Mouse (Mus musculus): ENCODE measurements around the gene Ccdc80. TPM values are rescaled to one million over a fixed set of nuclear protein-coding genes. Genes with fewer than 3 reads are reported as not detected.

Gene Ccdc80
- polyA plus RNA-seq, 1 experiment from 2014 or later, result 26.1 TPM

DNA sequence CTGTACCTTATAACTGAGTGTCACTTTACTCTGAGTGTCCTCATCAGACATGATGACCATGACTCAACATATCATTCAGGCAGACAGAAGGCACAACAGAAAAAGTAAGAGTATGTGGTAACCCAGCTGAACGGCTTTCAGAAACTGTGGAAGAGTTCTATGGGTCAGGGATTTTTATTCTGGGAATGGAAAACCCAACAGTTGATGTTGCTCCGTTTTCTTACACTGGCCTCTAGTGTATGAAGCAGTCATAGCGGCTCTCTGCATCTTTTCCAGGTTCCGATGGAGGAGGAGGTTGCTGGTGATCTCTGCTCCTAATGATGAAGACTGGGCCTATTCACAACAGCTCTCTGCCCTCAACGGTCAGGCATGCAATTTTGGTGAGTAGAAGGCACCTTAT lies 29.4 kb downstream of the Ccdc80 start:
- no peaks in the 10 kb centered on the region for H3K4me1 ChIP-seq
- no peak for ATAC-seq (ENCODE audit: low FRiP score, low read depth)

GRCm38 (mm10) chr16:45124230-45125203 lies 31.3 kb downstream of the Ccdc80 start:
- no peaks in the 10 kb centered on the region for H3K27me3 ChIP-seq
- H3K27ac ChIP-seq (replicated peaks), result no peak overlapping the region
- no peak overlapping the region for H3K4me2 ChIP-seq (replicated peaks)
- H3K36me3 ChIP-seq, result no peaks in the 10 kb centered on the region
- H3K9ac ChIP-seq (replicated peaks), result no peak overlapping the region
- no peak overlapping the region for H3K4me3 ChIP-seq
- no peaks in the 10 kb centered on the region for H3K9me3 ChIP-seq
- ATAC-seq (ENCODE audit: low FRiP score, low read depth), result no peak
- WGBS, result 75% methylated on average over 9 of the region's 9 CpGs
- H3K4me1 ChIP-seq, result no peaks in the 10 kb centered on the region

More for the DNA sequence above, 29.4 kb downstream of the Ccdc80 start:
- no peak overlapping the region for H3K4me3 ChIP-seq
- no peak overlapping the region for H3K4me2 ChIP-seq (replicated peaks)
- no peaks in the 10 kb centered on the region for H3K36me3 ChIP-seq
- H3K27me3 ChIP-seq, result no peaks in the 10 kb centered on the region
- WGBS, result 71% methylated on average over 5 of the region's 5 CpGs
- H3K27ac ChIP-seq (replicated peaks), result no peak overlapping the region
- no peak overlapping the region for H3K9ac ChIP-seq (replicated peaks)
- no peaks in the 10 kb centered on the region for H3K9me3 ChIP-seq

DNA sequence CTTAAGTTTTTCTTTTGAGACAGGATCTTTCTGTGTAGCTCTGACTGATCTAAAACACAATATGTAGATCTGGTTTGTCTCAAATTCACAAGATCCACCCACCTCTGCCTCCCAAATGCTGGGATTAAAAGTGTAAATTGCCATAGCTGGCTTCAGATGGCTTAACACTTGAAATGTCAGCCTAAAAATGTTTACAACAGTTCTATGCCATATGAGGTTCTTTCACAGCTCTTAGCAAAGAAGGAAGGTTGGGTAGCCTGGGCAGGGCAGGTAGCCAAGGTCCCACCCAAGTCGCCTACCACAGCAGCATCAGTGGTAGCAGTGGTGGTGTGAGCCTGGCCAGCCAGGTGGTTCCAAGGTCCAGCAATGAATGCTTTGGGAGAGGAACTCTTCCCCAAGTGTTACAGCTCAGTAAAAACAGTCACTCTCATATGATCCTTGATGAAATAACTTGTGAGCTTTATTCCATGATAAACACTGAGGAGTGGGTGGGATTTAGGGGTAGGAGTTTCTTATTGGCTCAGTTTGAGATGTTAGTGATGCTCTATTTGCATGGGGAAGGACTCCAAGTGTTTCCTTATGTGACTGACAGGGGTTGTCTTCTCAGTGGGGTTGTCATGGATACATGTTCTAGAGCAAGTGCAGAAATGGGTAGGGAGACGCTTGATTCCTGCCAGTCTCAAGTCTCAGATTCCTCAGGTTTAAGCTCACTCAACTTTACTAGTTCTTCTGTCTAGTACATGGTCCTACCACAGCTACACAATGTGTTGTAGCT lies 34.9 kb downstream of the Ccdc80 start:
- no peak for ATAC-seq (ENCODE audit: low FRiP score, low read depth)
- no peaks in the 10 kb centered on the region for H3K9me3 ChIP-seq
- no peak overlapping the region for H3K4me2 ChIP-seq (replicated peaks)
- H3K27me3 ChIP-seq, result no peaks in the 10 kb centered on the region
- WGBS, result 77% methylated on average over 2 of the region's 2 CpGs
- H3K4me3 ChIP-seq, result no peak overlapping the region
- no peaks in the 10 kb centered on the region for H3K4me1 ChIP-seq
- no peak overlapping the region for H3K27ac ChIP-seq (replicated peaks)
- H3K9ac ChIP-seq (replicated peaks), result no peak overlapping the region
- H3K36me3 ChIP-seq, result no peaks in the 10 kb centered on the region

DNA sequence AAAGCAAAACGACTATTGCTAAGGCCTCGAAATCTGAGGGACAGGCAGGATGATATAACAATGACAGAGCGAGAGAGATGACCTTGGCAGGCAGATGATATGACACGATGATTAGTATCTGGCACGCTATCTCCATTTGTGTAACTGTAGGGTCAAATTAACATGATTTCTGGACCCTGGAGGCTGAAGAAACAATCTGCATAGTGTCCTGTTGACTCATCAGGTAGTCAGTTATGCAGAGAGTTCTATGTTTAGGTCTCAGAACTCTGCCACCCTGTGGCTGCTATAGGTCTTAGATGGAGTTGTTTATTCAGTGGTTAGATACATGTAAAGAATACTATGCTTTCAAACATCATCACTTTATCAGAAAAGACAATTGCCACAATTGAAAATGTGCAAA lies 48.5 kb downstream of the Ccdc80 start:
- peaks cover 67% of the 10 kb centered on the region for H3K36me3 ChIP-seq
- no peaks in the 10 kb centered on the region for H3K9me3 ChIP-seq
- no peak overlapping the region for H3K27ac ChIP-seq (replicated peaks)
- no peaks in the 10 kb centered on the region for H3K27me3 ChIP-seq
- no peak overlapping the region for H3K4me2 ChIP-seq (replicated peaks)
- no peaks in the 10 kb centered on the region for H3K4me1 ChIP-seq
- no peak overlapping the region for H3K9ac ChIP-seq (replicated peaks)
- WGBS, result 98% methylated on average over 5 of the region's 5 CpGs
- no peak overlapping the region for H3K4me3 ChIP-seq
- no peak for ATAC-seq (ENCODE audit: low FRiP score, low read depth)

GRCm38 (mm10) chr16:45142565-45142964 lies 49.4 kb downstream of the Ccdc80 start:
- H3K4me3 ChIP-seq, result no peak overlapping the region
- ATAC-seq (ENCODE audit: low FRiP score, low read depth), result no peak
- H3K4me1 ChIP-seq, result no peaks in the 10 kb centered on the region
- no peaks in the 10 kb centered on the region for H3K9me3 ChIP-seq
- peaks cover 76% of the 10 kb centered on the region for H3K36me3 ChIP-seq
- no peak overlapping the region for H3K9ac ChIP-seq (replicated peaks)
- 95% methylated on average over 5 of the region's 5 CpGs for WGBS
- H3K27me3 ChIP-seq, result no peaks in the 10 kb centered on the region
- H3K4me2 ChIP-seq (replicated peaks), result no peak overlapping the region
- H3K27ac ChIP-seq (replicated peaks), result no peak overlapping the region

- H3K4me1 ChIP-seq, result no peaks in the 10 kb centered on the region
- 92% methylated on average over 6 of the region's 6 CpGs for WGBS
- no peak overlapping the region for H3K9ac ChIP-seq (replicated peaks)
- no peak overlapping the region for H3K27ac ChIP-seq (replicated peaks)
- no peak overlapping the region for H3K4me2 ChIP-seq (replicated peaks)
- peaks cover 77% of the 10 kb centered on the region for H3K36me3 ChIP-seq
- no peak overlapping the region for H3K4me3 ChIP-seq
- ATAC-seq (ENCODE audit: low FRiP score, low read depth), result no peak
- H3K27me3 ChIP-seq, result no peaks in the 10 kb centered on the region
- no peaks in the 10 kb centered on the region for H3K9me3 ChIP-seq
Measured at GRCm38 (mm10) chr16:45145119-45145518, 51.9 kb downstream of the Ccdc80 start.

- Histone ChIP-seq H3K4me1 (no peaks in the 10 kb centered on the region), H3K9me3 (no peaks in the 10 kb centered on the region), H3K9ac (replicated peaks) (no peak overlapping the region), H3K27ac (replicated peaks) (no peak overlapping the region), H3K27me3 (no peaks in the 10 kb centered on the region), H3K4me3 (no peak overlapping the region), H3K36me3 (peaks cover 70% of the 10 kb centered on the region), H3K4me2 (replicated peaks) (no peak overlapping the region)
- ATAC-seq (ENCODE audit: low FRiP score, low read depth), result no peak
- WGBS, result 95% methylated on average over 10 of the region's 10 CpGs
Measured at GRCm38 (mm10) chr16:45148488-45149082, 55.4 kb downstream of the Ccdc80 start.

DNA sequence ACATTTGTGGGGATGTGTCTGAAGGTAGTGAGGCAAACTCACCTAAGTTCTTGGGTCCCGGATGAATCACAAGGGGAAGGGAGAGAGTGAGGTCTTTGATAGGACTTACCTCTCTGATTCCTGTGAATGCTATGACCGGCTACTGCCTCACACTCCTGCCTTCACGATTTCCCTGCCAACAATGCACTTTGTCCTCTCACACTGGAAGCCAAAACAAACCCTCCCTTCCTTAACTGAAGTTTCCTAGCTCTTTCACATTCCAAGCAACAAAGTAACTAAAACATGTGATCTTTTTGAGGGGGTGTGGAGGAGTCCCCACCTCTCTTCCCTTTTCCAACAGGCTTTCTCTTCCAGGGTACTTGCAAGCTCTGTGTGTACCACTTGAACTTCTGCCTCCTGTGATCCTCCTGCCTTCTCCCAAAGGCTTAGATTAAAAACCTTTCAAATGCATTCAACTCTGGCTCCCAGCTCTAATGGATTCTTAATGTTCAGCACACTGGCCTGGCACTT lies 61.6 kb downstream of the Ccdc80 start:
- no peaks in the 10 kb centered on the region for H3K27me3 ChIP-seq
- WGBS, result 96% methylated on average over 3 of the region's 3 CpGs

GRCm38 (mm10) chr16:45158136-45158521 lies 64.9 kb downstream of the Ccdc80 start:
- ATAC-seq (ENCODE audit: low FRiP score, low read depth), result peak; percentile 75
- Histone ChIP-seq H3K36me3 (peaks cover 28% of the 10 kb centered on the region; the same call in 1 of the 2 replicates), H3K27ac (replicated peaks) (peak overlapping the region; percentile 91), H3K27me3 (no peaks in the 10 kb centered on the region), H3K4me2 (replicated peaks) (peak overlapping the region; percentile 79), H3K4me1 (peaks cover 14% of the 10 kb centered on the region), H3K9me3 (no peaks in the 10 kb centered on the region), H3K4me3 (peak overlapping the region; percentile 71), H3K9ac (replicated peaks) (peak overlapping the region; percentile 79)
- WGBS, result under 1% methylated on average over 20 of the region's 20 CpGs

More for the DNA sequence above, 61.6 kb downstream of the Ccdc80 start:
- Histone ChIP-seq H3K9ac (replicated peaks) (no peak overlapping the region), H3K4me2 (replicated peaks) (no peak overlapping the region), H3K9me3 (no peaks in the 10 kb centered on the region), H3K27ac (replicated peaks) (no peak overlapping the region), H3K4me3 (no peak overlapping the region), H3K4me1 (peaks cover 11% of the 10 kb centered on the region), H3K36me3 (peaks cover 47% of the 10 kb centered on the region)
- ATAC-seq (ENCODE audit: low FRiP score, low read depth), result no peak

DNA sequence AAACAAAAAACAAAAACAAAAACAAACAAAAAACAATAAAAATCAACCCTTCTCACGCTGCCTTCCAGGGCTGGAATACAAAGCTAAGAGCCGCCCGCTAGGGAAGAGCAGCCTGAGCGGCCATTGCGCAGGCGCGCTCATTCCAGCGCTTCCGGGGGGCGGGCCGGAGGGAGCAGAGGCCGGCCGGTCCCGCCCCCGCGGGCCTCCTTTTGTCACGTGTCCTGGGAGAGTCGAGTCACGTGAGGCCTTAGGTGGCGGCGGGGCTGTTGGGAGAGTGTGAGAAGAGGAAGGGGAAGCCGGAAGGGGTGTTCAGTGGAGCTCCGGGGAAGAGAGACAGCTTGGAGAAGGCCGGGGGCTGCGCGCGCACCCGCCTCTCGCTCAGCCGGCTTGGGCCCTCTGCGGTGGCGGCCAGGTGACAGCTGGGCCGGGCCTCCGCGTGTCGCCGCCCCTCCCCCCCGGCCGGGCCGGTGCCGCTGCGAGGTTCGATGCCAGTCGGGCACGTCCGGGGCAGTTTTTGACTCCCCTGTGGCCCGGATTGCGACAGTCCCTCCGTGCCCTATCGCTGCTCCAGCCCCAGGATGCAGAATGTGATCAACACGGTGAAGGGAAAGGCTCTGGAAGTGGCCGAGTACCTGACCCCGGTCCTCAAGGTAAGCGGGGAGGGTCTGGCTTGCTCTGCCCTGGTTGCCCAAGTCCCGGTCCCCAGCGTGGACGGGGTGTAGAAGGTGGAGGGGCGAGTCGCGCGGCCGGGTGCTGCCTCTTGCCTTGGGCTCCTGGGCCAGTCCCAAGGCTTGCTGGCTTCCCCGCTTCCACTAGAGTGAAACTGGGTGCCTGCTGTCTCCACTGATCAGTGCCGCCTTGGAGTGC lies 65.6 kb downstream of the Ccdc80 start, which contains the start of the genes Slc35a5 and Atg3:
Gene Slc35a5, minus strand, starts transcription at position 185 of the 867 bp plus-strand sequence.
Gene Atg3, plus strand, starts transcription at position 264 of the 867 bp plus-strand sequence.
- WGBS, result under 1% methylated on average over 61 of the region's 64 CpGs
- H3K9ac ChIP-seq (replicated peaks), result peak within 1 kb of the TSS; percentile 79
- no peaks in the 10 kb centered on the region for H3K27me3 ChIP-seq

GRCm38 (mm10) chr16:45159389-45159716 lies 66.2 kb downstream of the Ccdc80 start:
- peaks cover 21% of the 10 kb centered on the region; the same call in 1 of the 2 replicates for H3K36me3 ChIP-seq
- peak overlapping the region; percentile 73 for H3K4me2 ChIP-seq (replicated peaks)
- no peaks in the 10 kb centered on the region for H3K9me3 ChIP-seq
- H3K27me3 ChIP-seq, result no peaks in the 10 kb centered on the region
- 7% methylated on average over 11 of the region's 11 CpGs for WGBS
- ATAC-seq (ENCODE audit: low FRiP score, low read depth), result no peak
- peak overlapping the region; percentile 91 for H3K27ac ChIP-seq (replicated peaks)
- peak overlapping the region; percentile 79 for H3K9ac ChIP-seq (replicated peaks)
- peaks cover 14% of the 10 kb centered on the region for H3K4me1 ChIP-seq
- H3K4me3 ChIP-seq, result peak overlapping the region; percentile 71

More for the DNA sequence above, 65.6 kb downstream of the Ccdc80 start, which contains the start of the genes Slc35a5 and Atg3:
- peak within 1 kb of the TSS; percentile 71 for H3K4me3 ChIP-seq
- H3K4me1 ChIP-seq, result peaks cover 14% of the 10 kb centered on the region
- H3K4me2 ChIP-seq (replicated peaks), result peak within 1 kb of the TSS; percentile 79
- no peaks in the 10 kb centered on the region for H3K9me3 ChIP-seq
- peak; percentile 98 for ATAC-seq (ENCODE audit: low FRiP score, low read depth)
- peak within 1 kb of the TSS; percentile 91 for H3K27ac ChIP-seq (replicated peaks)
- H3K36me3 ChIP-seq, result peaks cover 27% of the 10 kb centered on the region; the same call in 1 of the 2 replicates
